Mouse (Mus musculus) testis, postnatal 10 days (tissue): ENCODE measurements around the gene Bclaf1.

ENCODE experiments used
- DNase-seq: peaks from one replicate; pipeline ENCODE4 v3.0.0; 2021; ENCODE audit warnings: low spot score

The Bclaf1 gene

DNA sequence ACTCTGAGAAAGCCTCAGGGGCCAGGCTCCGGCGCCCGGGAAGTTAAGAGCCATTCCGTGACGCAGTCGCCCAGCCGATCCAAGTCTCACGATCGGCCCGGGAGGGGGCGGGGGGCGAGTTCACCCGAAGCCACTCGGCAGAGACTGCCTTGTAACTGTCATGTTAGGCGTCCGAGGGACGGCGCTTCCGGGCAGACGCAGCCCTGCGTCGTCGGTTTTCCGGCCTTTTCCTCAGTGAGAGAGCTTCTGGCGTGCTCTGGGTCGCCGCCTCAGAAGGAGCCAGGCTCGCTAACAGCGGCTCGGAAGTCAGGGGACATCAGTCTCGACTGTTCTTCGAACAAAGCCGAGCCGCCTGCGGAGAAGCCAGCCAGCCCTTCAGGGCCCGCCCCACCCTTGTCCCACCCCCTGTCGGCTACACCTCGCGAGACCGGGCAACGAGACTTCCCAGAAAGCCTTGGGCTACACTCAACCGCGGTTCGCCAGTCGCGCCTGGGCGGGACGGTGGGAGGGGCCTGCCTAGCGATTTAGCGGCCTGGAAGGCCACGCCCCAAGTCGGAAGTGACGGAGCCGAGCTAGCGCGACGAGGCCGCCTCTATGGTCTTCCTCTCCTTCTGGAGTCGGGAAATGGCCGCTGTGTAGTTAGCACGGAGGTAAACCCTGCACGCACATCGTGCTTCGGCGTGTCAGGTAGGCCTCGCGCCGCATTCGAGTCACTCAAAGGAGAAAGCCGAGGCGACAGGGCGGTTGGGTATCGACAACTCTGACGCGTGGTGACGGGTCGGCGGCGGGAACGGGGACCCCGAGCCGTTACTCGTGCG, at the start of gene Bclaf1:
Bclaf1 (plus strand) TSS at position 552 of the 818 bp plus-strand sequence.
- peak; percentile 100 for DNase-seq

DNA sequence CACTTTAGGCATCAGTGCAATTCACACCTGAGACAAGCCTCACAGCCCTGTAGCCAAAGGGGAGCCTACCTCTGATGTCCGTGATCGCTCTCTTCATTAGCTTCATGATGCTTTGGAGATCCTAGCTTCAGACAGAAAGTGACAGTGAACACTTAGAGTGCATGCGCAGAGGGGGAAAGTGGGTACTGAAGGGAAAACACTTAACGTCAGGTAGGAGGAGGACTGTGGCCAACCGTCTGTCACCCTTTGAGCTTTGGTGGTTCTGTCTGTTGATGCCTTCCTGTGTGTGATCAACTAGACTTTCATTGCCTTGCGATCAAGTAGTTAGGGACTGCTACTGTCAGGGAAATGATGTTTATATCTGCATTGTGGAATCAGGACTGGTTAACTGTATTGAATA, 49.4 kb upstream of the Bclaf1 start:
- no peak for DNase-seq

DNA sequence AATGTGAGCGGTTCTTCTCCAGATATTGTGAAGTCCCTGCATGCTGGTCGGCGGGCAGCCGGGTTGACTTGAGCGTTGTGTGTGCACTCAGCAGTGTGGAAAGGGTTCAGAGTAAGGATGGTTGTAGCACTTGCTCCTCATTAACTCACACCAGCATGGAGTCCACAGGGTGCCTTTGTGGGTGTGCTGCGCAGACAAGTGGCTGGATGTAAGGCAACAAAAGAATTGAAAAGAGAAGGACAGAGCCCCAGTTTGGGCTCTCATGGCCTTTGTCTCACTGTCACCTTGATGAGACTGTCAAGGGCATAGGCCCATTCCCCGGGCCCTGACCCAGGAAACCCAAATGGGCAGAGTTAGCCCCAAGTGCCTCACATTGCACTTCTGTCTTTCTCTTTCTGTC, 47.8 kb upstream of the Bclaf1 start:
- DNase-seq: no peak

DNA sequence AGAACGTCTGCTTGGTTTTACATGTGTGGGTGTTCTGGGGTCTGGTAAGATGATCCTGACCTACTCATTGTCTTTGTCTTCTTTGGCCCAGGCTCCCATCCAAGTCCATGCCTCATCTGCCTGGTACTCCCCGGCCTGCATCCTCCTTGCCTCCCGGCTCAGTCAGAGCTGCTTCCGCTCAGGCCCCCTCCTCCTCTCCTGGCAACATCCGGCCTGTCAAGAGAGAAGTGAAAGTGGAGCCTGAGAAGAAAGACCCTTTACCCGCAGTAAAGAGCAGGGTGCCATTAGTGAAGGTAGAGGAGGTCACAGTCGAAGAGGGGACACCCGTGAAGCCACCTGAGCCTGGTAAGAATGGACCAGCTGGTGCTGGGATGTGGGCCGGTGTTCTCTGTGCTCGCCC, 45.2 kb upstream of the Bclaf1 start:
- DNase-seq: peak; percentile 50

DNA sequence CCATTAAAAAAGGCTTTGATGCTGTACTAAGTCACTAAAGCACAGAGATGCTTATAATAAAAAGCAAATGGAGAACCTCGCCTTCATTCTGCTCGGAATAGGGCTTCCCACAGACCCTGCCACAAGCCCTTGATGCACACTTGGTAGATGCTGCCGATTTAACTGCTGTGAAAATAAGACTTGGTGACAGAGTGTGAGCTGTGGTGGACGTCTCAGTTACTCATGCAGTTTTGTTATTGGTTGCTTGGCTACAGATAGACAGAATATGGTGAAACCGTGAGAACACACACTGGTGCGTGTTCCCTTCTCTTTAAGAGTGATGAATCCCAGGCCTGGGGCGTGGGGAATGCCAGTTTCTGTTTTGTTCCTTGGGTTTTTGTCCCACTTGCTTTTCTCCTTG, 43.3 kb upstream of the Bclaf1 start:
- DNase-seq: no peak

DNA sequence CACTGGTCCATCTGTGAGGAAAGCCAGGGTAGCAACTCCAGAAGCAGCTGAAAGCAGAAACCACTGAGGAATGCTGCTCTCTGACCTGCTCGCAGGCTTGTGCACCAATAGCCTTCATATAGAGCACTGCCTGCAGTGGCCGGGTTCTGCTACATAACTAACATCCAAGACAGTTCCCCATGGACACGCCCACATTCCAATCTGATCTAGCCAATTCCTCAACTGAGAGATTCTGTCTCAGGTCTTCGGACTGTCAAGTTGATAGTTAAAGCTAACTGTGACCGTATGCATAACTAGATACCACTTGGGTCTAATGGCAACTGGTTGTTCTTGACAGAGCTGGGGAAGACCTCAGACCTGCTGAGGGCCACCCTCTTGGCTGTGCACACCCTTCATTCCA, 39.9 kb upstream of the Bclaf1 start:
- no peak for DNase-seq

DNA sequence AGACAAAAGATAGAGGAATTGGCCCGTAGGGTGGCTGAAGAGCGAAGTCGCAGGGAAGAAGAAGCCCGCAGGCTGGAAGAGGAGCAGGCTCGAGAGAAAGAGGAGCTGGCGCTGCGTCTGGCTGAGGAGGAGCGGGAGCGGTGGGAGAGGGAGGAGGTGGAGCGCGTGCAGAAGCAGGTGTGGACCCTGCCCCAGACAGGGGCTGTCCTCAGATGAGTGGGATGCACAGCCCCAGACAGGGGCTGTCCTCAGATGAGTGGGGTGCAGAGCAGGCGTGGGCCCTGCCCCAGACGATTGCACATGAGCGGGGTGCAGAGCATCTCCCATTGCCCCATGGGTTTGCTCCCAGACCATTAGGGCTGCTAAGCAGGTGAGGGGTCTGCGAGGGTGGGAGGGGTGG, 39.0 kb upstream of the Bclaf1 start:
- DNase-seq: no peak

DNA sequence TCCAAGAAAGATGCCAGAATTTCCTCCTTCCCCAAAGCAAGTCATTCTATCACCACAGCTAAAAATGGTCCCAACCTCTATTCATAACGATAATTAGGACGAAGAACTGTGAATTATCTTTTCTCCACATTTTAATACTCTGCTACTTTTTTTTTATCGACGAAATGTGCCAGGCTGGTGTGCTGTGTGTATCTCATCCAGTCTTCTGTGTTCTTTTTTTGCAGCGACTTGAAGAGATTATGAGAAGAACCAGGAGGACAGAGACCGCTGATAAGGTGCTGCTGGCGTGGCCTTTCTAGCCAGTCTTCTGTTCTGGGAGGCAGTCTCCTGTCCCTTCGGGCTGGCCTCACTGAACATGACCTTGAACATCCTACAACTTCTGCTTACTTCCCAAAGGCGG, 38.2 kb upstream of the Bclaf1 start:
- no peak for DNase-seq

DNA sequence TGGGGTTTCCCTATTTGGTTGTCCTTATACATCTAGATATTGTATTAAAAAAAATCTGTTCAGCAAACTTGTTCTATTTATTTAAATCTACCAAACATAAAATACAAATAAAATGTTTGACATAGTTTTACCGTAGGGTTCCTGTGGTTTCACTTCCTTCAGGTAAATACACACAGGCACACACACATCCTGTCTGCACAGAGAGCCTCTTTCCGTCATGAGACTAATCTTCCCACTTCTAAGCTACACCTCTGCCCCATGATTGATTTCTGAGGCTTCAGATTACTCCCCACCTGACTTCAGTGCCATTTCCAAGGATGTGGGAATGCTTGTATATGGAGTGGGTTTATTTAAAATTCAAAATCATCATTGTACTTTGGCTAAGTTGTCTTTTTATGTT, 30.8 kb upstream of the Bclaf1 start:
- DNase-seq: no peak

DNA sequence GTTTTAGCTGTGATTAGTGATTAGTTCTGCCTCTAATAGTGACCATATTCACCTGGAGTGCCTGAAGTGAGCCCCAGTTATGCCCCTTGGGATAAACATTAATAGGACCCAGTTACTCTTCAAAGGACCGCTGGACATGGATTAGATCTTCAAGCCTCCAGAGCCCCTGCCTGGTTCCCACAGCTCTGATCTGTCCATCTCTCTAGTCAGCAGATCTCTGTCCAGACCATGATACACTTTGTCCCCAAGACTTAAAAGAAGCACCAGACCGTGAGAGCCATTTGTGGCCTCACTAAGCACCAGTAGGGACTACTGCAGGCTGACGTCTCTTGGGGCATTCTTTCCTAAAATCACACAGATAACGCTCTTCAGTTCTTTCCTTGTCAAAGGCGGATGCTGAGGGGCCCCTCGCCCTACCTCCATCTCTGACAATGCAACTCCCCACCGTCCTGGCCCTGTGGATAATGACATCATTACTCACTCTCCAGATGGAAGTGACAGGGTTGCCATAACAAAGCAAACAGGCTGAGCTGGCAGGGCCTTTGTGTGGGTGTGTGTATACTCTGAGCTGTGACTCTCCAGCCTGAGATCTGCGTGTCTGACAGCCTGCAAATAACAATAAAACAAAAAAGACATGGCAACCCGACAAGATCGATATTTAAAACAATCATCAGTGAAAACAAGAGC, 26.8 kb upstream of the Bclaf1 start:
- DNase-seq: no peak

DNA sequence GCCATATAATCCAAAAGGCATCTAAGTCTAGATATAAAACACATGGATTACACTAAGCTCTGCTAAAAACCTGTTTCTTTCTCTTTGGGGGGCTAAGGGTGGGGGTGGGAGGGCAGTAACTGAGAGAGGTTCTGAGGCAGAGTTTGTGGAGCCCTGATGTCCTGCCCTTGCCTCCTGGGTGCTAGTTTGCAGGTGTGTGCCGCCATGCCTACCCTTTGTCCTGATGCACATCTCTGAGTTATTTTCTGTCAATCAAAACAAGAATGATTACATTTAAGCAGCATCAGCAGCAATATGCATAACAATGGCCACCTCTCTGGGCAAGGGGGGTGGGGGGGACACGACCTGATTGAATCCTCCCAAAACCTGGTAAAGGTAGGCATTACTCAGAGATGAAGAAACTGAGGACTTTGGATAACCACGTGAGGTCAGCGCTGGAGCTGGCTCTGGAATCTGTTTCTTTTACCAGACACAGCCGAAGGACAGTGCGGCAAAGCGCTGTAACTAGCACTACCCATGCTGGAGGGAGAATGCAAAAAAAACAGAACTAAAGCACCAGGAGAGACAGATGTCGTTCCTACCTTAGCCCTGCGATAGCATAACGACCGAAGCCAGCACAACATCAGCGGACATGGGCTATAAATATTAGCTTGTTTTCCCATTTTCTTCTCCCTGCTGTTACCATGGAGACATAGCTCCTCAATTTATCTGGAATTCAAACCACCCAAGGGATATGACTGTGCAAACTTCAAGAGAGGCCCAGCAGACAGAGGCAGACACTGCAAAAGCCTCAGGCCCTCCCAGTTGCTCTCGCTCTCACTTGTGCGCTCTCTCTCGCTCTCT, 26.1 kb upstream of the Bclaf1 start:
- DNase-seq: no peak

DNA sequence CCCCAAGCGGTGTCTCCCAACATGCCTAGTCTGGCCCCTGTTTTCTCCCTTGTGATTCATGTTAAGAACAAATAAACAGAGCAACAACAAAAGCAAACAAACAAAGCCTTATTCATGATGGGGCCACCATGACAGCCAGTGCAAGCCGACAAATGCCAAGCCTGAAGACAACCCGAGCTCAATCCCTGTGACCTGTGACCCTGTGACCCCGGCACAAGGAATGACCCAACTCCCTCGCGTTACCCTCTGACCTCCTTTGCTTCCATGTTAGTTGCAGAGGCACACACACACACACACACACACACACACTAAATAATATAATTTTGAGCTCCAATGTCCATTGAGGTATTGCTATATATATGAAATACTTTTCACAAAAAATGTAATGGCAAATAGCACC, 24.9 kb upstream of the Bclaf1 start:
- DNase-seq: no peak

DNA sequence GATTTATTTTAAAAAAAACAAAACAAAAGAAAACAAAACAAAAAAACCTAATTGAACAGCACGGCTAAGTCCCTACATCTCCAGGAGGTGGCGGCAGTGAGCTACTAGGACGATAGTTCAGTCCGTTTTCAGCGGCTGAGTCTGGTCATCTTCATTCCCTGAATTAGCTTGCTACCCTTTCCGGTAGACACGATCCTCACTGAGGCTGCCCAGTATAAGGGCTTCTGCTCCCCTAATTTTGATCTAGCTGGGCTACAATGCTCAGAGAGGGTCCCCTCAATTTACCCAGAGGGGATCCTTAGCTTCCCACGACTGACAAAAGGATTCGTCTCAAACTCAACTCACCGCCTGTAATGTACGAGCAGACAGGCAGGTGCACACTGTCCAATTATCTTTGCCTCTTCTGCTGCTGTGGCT, 21.8 kb upstream of the Bclaf1 start:
- peak; percentile 95 for DNase-seq

DNA sequence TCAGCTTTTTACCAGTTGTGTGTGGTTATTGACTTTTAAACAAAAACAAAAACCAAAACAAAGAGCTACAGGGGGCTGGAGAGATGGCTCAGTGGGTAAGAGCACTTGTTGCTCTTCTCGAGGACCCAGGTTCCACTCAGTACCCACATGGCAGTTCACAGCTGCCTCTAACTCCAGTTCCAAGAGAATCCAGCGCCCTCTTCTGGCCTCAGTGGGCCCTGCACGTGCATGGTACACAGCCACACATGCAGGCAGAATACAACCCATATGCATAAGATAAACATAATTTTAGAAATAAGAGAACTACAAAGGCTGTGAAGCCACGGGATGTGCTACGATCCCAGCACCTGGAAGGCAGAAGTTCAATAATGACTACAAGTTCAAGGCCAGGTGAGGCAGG, 16.3 kb upstream of the Bclaf1 start:
- DNase-seq: no peak

DNA sequence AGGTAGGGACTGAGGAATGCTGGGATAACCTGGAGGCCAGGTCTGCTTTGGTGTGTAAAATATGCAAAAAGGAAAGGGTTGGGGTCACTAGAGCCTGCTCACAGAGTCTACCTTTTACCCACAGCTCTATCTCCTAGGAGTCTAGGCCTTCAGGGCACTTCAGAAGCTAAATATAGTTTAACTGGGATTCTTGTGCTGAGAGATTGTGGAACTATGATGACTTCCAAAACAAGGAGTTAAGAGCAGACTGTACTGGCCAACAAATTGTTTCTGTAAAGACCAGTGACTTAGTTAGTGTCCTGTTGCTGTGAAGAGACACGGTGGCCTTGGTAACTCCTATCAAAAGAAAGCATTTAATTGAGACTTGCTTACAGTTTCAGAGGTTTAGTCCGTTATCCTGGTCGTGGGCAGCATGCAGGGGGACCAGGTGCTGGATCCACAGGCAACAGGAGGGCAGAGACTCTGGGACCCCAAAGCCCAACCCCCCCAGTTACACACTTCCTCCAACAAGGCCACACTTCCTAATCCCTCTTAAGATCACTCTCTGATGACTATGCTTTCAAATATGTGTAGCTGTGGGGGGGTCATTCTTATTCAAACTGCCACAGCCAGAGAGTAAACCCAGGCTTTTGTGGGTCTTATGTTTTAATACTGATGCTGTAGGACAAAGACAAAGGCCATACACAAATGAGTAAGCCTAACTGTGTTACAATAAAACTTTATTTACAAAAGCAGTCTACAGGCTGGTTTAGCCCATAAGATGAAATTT, 13.9 kb upstream of the Bclaf1 start:
- no peak for DNase-seq

DNA sequence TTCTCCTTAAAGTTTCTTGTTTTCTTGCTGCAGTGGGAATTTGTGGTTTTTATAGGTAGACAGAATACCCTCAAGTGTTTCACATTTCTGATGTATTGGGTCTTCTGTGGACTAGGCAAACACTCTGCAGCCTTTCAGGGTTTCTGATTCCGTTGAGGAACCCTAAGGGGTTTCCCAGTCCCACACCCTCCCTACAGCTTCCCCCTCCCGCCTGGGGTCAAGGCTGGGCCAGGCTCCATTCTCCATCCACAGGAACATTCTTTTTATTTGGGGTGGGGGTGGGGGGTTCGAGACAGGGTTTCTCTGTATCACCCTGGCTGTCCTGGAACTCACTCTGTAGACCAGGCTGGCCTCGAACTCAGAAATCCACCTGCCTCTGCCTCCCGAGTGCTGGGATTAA, 13.2 kb upstream of the Bclaf1 start:
- no peak for DNase-seq

DNA sequence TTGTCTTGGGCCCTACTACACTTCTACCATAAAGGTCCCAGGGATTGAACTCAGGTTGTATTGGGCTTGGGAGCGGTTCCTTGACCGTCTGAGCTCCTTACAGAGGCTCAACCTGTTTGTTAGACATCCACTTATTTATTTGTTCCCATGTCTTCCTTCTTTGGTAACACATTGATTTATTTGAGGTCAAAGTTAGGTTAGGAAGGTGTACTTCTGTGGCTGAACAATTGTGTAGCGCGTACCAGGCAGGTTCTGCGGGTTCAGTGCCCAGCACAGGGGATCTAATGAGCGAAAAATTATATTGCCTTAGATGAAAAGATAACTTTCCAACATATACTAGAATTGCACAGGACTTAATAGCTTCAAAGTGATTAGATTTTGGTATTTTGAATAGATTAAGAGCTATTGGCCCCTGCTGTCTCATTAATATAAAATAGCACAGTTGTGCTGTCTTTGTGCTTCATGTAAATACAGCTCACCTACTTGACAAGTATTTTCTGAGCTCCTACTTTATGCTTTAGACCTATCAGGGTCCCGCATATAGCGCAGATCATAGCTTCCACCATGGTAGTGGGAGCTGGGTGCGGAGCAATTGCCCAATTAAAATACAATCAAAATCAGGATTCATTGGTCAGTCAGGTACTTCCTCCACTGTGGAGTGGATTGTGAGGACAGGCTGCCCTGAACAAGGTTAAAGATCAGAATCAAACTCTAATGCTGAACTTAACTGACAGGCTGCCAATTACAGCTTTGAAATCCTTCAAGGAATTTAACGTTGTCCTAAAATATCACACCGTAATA, 1.1 kb upstream of the Bclaf1 start:
- no peak for DNase-seq

DNA sequence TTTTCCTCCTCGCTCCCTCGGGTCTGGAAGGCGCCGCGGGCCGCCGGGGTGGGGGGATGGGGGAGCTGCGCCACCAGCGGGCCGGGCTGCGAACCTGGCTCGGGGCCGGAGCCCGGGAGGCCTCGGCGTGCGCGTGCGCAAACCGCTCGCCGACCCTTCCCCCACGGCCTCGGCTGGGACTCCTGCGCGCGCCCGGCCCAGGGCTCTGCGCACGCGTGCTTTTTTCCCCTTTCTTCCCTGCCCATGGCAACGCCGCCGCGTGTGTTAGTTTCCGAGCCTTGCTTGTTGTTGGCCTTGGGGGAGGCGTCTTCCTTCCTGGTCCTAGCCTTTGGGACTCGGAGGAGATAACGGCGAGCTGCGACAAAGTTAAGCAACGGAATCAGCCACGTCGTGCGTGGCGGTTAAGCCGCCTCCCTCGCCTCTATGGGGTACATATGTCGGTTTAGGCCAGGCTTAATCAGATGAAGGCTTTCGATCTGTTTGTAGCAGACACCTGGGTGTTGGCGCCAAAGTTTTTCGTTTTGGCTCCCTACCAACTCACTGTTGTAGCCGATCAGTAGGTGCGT, 550 bp downstream of the Bclaf1 start:
- DNase-seq: peak; percentile 97

DNA sequence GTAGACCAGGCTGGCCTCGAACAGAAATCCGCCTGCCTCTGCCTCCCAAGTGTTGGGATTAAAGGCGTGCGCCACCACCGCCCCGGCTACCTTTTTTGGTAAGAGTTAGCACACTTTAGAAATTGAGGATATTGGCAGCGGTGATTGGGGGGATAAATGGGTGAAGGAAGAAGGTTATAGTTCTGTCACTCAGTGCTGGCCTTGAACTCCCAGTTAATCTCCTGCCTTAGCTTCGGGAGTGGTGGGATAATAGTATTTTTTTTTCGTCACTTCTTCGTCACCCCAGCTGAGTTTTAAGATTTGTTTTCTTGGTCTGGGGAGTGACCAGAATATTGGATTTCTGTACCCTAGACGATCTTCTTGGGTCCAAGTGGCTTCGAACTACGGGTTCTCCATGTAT, 1.2 kb downstream of the Bclaf1 start:
- DNase-seq: no peak

DNA sequence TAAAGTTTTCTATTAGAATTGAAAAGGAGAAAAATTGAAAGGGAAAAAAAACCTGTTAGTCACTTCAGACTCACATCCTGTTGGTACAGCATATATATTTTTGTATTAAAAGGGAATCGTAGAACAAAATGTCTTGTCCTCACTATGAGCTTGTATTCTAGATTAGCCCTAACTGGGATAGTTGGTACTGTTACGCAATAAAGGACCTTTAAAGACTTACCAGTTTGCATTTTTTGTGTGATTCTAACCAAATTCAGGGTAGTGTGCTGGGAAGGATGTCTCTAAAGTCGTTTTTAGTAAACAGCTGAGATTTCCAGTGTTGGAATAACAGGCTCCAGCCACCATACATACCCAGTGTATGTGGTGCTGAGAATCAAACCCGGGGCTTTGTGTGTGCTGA, 1.7 kb downstream of the Bclaf1 start:
- no peak for DNase-seq

DNA sequence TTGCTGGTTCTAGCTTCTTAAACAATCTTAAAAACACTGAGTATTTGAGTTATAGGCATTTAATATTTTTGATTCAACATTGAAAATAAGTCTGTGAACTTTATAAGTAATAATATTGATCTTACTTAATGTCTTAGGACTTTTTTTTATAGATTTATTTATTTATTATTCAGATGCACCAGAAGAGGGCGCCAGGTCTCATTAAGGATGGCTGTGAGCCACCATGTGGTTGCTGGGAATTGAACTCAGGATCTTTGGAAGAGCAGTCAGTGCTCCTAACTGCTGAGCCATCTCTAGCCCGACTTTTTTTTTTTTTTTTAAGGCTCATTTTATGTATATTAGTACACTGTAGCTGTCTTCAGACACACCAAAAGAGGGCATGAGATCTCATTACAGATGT, 2.5 kb downstream of the Bclaf1 start:
- no peak for DNase-seq
